Mouse (Mus musculus) adrenal gland, postnatal 10 days (tissue): ENCODE data around the gene Wdr38. TPM values are rescaled to one million over a fixed set of nuclear protein-coding genes. Genes with fewer than 3 reads are reported as not detected.

ENCODE experiments used
- total RNA-seq, 2 experiments: library from RNA; stranded (reverse); gene quantifications; 2 replicates each; pipeline ENCODE4 v1.2.3; 2021

The Wdr38 gene
- total RNA-seq, 2 experiments from 2014 or later, result 0.21 to 0.27 TPM

Other genes with a start within 250 kb of the Wdr38 start
- gene Nr6a1, start 69.8 kb upstream of the Wdr38 start, total RNA-seq, result 1 to 10 TPM; 4.6 to 7.4 TPM
- 10 to 100 TPM; 18.8 to 21.1 TPM for gene Olfml2a, start 65.5 kb upstream of the Wdr38 start, total RNA-seq
- 10 to 100 TPM; 59.7 to 61.2 TPM for gene Arpc5l, start 7.9 kb downstream of the Wdr38 start, total RNA-seq
- 100 to 1,000 TPM; 511 to 525 TPM for gene Rpl35, start 8.1 kb downstream of the Wdr38 start, total RNA-seq
- 10 to 100 TPM; 19.5 to 26.2 TPM for gene Golga1, start 68.1 kb downstream of the Wdr38 start, total RNA-seq
- gene Scai, start 193.3 kb downstream of the Wdr38 start, total RNA-seq, result 10 to 100 TPM in 1 of 2 experiments, 1 to 10 TPM in 1; 9.5 to 14.4 TPM
- gene Ppp6c, start 229.0 kb downstream of the Wdr38 start, total RNA-seq, result 10 to 100 TPM; 80.8 to 80.9 TPM